Mouse (Mus musculus) urinary bladder, postnatal 36 days (tissue): Measurements from ENCODE around the gene Dgkd.
"Not testable (repeated sequence)": the region's sequence is repeated elsewhere in the genome, so short reads cannot be mapped to it uniquely, and the experiment has no call there.

Source experiments
- DNase-seq, 2 experiments: peaks; one replicate each; pipeline ENCODE4 v3.0.0; 2022; ENCODE audit warnings: low spot score in 2 of 2, mixed read lengths in 1 of 2

Dgkd gene

DNA sequence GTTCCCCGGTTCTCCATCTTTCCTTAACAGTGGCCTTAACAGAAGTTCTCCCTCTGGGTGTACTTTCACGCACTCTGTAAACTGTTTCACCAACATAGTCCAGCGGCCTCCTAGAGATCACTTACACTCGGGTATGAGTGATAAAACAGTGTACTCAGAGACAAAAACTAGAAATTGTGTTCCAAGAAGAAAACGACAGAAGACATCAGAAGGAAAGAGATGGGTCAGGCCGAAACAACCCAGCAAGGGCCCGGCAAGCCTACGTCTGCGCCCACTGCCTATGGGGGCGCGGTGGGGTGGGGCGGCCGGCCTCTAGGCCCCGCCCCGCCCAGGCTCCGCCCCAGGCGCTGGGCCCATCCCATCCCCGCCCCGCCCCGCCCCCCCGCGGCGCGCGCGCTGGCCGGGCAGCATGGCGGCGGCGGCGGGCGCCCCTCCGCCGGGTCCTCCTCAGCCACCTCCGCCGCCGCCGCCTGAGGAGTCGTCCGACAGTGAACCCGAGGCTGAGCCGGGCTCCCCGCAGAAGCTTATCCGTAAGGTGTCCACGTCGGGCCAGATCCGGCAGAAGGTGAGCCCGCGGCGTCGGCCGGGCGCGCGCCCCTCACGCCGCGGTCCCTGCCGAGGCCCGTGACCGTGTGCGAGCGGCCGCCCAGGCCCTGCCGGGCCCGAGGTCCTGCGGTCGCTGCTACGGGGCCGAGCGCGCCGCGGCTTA is at the start of gene Dgkd:
Dgkd (plus strand) TSS at position 396 of the 709 bp plus-strand sequence.
- DNase-seq, result peak; percentile 52 to 66

DNA sequence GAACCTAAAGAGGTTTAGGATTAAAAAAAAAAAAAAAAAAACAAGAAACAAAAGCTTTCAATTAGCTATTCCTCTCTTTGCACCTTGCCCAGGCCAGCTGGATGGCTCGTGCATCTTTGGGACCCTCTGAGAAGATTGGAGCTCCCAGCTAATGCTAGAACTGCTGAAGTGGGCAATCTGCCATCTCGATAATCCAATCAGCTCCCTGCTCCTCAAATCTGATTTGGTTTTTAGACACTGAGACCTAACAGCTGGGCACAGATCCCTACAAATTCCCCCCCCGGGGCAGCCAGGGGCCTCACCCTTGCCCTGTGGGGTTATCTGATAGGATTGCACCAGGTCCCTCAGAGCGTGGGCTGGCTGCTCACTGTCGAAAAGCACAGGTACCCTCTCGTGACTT is 49.5 kb upstream of the Dgkd start, which contains the start of gene Sag:
Sag (plus strand) TSS at position 105 of the 400 bp plus-strand sequence.
- DNase-seq, result no peak

DNA sequence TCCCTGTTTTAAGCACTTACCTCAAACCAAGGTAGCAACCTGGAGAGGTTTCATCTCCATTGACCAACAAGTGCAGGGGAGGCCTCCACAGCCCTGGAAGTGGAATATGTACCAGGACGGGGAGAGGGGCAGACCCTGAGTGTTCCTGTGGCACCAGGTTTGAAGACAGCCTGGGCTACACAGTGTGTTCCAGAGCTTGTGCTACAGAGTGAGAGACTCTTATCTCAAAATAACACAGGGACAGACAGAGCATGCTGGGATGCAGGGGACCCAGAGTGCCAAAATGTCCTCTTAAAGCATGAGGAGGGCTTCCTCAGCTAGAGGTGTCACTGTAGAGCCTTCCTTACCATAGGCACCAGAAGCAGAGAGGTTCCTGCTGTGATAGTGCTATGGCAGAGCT is 45.3 kb upstream of the Dgkd start:
- no peak for DNase-seq

DNA sequence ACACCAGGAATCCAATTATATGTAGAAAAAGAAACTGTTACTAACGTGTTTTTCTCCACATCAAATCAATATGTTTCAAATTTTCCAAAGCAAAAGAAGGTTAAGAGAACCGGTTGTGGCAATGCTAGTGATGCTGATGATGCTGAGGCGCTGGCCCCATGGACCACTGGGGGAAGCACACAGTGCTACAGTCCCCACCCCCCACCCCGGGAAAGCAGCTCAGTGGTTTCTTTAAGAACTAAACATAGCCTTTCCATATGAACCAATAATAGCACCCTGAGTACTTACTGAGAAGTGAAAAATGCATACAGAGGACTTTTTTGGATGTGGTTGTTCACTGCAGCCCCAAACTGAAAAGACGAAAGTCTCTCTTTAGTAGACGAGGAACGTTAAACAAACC is 41.7 kb upstream of the Dgkd start:
- DNase-seq, result no peak

DNA sequence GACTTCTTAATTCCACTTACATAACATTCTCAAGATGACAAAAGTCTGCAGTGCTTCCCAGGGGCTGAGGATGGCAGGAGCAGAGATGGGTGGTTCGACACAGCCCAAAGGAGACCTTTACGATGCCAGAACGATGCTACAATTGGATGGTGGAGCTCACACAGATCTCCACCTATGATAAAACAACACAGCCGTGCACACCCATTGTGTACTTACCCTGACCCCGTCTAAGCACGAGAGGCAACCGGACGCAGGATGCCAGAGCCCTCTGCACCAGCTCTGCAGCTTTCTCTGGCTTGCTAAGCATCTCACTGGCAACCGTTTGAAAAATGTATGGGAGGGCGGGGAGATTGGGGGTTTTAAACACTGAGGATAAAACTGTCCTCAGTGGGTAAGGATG is 41.0 kb upstream of the Dgkd start:
- no peak for DNase-seq

DNA sequence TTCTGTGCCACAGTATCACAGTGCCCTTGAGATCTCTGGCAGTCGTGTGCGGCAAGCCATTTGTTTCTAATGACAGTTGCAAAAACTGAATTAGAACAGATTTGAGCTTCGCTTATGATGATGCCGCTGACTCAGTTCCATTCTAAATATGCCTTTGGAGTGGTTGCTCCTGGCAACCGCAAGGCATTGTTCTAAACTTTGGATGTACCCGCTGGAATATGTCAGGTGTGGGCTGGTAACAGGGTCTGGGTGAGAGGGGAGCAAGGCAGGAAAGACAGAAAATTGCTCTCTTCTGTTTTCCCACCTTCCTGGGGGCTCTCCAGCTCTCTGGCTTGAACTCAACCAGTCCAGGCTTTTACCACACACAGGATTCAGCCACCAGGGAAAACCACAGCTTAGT is 39.9 kb upstream of the Dgkd start:
- DNase-seq, result no peak

DNA sequence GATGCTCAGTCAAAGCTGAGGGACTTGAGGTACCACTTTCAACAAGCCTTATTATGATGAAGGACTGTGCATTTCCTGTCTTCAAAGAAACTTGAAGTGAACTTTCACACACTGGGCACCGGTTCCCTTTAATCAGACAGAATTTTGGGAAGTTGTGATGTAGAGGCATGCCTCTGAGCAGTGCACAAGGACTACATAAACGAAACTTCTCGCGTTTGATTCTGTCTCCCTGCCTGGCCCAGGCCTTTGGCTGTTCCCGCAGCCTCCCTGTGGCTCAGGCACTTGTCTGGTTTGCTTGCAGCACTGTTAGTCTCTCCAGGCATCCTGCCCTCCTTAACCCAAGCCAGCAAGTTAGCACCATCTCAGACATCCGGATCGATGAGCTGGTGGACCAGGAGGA is 39.4 kb upstream of the Dgkd start:
- DNase-seq, result no peak

DNA sequence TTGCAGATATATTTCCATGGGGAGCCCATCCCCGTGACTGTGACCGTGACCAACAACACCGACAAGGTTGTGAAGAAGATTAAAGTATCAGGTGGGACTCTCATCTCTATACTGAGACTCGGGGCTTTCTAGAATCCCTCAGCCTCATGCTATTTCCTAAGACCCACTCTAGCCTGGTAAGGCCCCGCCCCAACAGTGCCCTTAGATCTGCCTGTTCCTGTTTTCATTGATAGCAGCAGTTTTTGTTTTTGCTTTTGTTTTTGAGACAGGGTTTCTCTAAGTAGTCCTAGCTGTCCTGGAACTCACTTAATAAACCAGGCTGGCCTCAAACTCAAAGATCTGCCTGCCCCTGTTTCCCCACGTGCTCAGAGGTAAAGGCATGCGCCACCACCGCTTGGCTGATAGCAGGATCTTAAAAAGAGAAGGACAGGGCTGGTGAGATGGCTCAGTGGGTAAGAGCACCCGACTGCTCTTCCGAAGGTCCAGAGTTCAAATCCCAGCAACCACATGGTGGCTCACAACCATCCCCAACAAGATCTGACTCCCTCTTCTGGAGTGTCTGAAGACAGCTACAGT is 28.6 kb upstream of the Dgkd start:
- DNase-seq, result no peak

DNA sequence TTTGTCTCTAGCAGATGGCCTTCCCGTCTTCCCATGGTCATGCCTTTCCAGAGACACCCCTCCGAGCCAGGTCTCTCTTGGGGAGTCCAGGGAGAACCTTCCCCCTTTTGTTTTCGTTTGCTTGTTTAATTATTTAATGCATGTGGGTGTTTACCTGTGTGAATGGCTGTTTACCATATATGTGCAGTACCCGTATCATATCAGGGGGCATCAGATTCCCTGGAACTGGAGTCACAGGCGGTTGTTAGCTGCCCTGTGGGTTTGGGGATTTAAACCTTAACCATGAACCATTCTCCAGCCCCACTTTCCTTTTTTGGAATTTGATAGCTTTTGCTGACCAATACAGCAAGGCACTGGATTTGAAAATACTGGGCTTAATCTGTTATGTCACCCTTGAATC is 27.8 kb upstream of the Dgkd start:
- no peak for DNase-seq

DNA sequence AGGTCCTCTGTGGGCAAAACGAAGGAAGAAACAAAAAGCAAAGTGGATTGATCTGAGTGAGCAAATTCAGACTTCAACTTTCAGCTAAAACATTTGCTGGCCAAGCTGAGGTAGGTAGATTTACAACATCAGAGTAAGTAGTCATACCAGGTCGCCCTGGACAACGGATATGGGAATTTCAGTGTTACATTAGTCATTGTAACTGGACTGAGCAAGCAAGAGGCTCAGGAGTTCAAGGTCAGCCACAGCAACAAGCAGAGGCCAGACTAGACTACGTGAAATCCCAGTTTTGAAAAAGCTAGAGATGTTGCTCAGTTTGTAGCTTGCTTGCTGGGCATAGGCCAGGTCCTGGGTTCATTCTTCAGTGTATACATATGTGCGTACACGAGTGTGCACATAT is 27.1 kb upstream of the Dgkd start:
- DNase-seq, result no peak

DNA sequence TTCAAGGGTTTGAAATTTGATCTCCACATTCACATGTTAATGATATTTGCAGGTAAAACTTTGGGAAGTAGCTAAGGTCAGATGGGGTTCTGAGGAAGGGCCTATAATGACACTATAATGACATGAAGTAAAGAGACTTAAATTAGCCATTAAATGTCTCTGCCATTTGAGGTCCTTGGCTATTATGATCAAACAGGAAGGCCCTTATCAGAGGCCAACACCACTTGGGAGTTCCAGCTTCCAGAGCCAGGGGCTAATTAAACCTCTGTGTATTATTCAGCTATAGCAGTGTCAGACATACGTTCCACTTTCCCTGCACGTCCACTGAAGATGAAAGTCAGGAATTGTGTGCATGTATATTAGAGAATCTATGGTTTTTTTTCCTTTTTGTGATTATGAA is 26.6 kb upstream of the Dgkd start:
- DNase-seq, result no peak

DNA sequence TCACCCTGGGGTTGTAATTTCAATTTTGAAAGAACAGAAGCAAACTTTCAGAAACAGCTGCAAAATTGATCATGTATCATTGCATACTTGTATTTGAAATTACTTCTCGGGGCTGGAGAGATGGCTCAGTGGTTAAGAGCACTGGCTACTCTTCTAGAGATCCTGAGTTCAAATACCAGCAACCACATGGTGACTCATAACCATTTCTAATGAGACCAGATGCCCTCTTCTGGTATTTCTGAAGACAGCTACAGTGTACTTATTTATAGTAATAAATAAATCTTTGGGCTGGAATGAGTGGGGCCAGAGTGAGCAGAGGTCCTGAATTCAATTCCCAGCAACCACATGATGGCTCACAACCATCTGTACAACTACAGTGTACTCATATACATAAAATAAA is 25.6 kb upstream of the Dgkd start:
- DNase-seq, result not testable (repeated sequence)

DNA sequence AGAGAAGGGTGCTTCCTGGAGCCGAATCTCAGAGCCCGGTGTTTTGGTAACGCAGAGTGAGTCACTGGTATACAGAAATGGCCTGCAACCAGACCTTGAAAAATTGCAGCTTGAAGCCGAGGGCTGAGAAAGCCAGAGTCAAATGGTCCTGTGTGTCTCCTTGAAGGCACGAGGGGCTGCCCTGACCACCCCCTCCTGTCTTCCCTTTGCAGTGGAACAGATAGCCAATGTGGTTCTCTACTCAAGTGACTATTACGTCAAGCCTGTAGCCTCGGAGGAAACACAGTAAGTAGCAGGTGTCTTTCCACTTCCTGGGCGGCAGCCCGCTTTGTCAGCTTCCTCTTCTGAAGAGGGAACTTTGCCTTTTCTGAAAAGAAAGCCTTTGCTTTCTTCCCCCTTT is 24.9 kb upstream of the Dgkd start:
- peak in 1 of 2 experiments; percentile 19 for DNase-seq

DNA sequence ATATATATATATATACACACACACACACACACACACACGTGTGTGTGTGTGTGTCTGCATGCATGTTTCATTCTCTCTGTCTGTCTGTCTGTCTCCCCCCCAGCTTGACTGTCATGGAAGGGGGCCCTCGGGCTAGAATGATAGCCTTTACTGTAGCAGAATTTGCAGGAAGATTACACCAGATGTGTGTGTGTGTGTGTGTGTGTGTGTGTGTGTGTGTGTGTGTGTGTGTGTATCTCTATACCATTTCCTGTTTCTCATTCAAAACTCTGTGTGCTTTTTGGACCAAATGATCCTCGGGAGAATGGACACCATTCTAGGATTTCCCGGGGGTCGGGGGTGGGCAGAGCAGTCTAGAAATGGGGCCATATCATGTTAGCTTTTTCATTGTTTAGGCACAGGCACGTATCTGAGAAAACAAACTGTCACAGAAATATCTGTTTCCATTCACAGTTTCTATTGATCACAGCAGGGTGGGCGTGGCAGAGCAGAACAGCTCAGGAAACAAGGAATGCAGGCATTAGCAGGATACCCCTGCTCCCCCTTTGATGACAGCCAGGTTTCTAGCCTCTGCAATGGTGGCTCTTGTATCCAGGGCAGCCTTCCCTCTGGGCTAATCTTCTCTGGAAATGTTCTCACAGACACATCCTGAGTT is 24.0 kb upstream of the Dgkd start:
- DNase-seq, result no peak

DNA sequence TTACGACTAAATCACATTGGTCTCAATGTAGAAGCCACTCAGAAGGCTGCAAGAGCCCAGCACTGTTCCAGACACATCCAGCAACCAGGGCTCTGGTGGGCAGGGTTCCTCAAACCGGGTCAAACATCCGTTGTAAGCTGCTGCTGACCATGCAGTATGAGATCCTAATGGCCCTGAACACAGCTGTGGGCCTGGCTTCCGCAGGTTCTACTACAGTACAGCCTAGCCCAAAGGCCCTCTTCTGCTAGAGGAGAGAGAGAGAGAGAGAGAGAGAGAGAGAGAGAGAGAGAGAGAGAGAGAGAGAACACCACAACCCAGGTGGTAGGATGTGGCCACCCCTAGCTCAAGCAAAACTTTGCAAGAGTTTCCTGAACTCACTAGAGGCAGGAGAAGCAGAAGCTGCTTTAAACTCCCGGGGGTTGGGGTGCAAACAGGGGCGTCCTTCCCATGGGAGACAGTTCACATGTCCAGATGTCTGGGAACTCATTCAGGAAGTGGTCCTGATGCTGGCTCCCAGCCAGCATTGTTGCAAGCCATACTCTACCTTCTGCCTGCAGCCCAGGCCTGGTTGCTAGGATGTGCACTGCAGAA is 23.4 kb upstream of the Dgkd start:
- DNase-seq, result no peak

DNA sequence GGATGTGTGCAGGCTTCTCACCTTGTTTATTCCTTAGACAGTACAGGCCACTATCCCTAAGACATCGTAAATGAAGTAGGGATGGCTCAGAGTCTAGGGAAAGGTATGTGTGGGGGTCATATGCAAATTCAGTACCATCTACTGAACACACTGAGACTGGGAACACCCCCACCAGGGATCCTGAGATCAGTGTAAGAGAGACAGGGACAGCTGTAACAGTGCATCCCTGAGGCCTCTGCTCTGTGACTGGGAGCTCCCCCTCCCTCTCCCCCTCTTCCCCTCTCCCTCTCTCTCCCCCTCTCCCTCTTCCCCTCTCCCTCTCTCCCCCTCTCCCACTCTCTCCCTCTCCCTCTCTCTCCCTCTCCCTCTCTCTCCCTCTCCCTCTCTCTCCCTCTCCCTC is 16.6 kb upstream of the Dgkd start:
- DNase-seq, result no peak

DNA sequence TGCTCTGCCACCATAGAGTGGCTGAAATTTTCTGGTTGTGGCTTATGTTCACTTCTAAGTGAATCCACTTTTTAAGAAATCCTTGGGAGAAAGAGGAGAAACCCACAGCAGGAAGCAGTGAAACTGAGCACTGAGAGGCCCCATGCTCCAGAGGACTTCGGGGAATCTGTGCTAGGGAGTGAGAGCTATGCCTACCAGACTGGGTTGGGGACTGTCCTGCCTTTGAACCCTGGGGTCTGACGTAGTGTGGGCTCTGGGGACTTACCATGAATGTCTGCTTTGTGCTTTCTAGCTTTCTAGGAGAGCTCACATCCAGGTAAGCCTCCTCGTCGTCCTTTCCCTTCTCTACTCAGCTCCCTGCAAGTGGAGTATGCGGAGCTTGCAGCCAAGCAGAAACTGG is 16.1 kb upstream of the Dgkd start:
- DNase-seq, result no peak

DNA sequence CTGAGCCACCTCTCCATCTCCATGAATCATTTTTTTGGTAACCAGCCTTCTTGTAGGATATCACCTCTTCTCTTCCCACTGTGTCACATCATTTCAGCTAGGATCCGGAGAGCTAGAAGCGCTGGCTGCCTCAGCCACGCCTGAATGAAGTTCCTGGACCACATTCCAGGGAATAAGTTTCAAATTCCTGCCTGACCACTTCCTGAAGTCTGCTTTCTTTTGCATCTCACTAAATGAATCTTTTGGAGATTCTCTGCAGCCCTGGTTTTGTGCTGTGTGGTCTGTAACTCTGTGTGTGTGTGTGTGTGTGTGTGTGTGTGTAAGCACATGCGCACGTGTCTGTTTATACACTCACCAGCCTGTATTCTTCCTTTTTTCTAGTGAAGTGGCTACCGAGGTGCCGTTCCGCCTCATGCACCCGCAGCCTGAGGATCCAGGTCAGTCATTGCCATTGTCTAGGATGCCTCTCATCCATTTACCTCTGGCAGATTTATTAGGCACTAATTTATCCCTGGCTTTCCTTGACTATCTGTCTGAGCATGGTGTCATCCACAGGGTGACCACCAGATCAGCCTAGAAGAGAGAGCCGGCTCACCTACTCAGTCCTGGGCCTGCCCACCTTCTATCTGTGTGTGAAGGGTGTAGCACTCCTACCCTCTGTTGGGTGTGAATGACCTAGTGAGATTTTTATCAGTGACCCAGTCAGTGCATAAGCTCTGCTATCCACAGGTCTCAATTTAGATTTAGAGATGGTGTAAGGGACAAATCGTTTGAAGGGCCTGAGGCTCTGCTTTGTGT is 12.5 kb upstream of the Dgkd start:
- no peak for DNase-seq

DNA sequence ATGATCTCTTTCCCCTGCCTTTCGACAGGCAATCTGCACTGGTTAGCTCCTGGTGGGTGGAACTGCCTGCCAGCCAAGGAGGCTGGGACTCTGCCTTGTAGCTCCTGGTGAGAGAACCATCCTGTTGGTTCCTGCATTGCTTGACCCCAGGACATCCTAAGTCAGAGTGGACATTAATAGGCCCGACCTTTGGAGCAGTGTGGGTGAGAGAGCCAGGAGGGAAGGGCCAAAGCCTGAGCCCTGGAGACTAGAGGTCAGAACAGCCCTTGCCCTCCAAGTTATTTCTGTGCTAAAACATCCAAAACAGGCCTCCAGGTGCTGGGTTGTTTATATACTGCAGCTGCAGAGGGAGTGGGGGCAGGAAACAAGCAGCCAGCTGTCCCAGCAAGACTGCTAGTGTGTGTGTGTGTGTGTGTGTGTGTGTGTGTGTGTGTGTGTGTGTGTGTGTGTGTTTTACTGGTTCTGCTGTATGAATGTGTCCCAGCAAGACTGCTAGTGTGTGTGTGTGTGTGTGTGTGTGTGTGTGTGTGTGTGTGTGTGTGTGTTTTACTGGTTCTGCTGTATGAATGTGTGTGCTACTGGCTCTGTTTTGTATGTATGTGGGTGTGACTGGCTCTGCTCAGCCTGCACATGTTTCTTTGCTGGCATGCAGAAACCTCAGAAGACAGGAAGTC is 6.1 kb upstream of the Dgkd start:
- DNase-seq, result no peak

DNA sequence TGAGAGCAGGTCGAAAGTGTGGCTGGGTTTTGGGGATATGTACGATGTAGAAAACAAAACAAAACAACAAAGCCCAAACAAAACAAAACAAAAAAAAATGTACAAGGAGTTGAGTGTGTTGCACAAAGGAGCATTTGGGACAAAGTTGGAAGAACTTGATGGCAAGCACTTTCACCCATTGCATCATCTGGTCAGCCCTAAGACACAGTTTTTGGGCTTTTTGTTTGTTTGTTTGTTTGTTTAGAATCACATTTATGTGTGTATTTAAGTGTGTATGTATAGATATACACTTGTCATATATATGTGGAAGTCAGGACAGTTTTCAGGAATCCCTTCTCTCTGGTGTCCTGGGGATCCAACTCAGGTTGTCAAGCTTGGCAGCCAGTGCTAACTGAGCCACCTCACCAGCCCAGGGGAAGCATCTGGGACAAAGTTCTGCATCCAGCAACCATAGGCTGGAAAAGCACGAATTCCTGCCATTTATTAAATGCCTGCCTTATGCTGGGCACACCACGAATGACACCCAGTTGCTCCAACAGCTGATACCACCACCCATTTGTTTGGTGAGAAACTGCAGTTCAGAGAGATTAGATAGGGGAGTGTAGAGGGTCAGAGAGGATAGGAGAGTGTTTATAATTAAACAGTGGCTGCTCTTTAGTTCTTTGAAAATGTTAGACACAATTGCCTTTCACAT is 5.5 kb upstream of the Dgkd start:
- no peak for DNase-seq
